Mouse (Mus musculus): ENCODE measurements around the gene Taldo1.
"Not testable (repeated sequence)": the region's sequence is repeated elsewhere in the genome, so short reads cannot be mapped to it uniquely, and the experiment has no call there.

Taldo1 gene

GRCm38 (mm10) chr7:141438201-141438968 lies 46.4 kb downstream of the Taldo1 start:
- DNase-seq (ENCODE audit: low read depth, low spot score), result no peak

GRCm38 (mm10) chr7:141439140-141439679 lies 47.2 kb downstream of the Taldo1 start:
- DNase-seq (ENCODE audit: low read depth, low spot score), result no peak

- no peak for DNase-seq (ENCODE audit: low read depth, low spot score)
These were observed 47.8 kb downstream of the Taldo1 start for GRCm38 (mm10) chr7:141439811-141440210.

GRCm38 (mm10) chr7:141440613-141441012 lies 48.6 kb downstream of the Taldo1 start:
- DNase-seq (ENCODE audit: low read depth, low spot score), result peak; percentile 62

- DNase-seq (ENCODE audit: low read depth, low spot score), result no peak
These were observed 49.5 kb downstream of the Taldo1 start for GRCm38 (mm10) chr7:141441460-141441859.

DNA sequence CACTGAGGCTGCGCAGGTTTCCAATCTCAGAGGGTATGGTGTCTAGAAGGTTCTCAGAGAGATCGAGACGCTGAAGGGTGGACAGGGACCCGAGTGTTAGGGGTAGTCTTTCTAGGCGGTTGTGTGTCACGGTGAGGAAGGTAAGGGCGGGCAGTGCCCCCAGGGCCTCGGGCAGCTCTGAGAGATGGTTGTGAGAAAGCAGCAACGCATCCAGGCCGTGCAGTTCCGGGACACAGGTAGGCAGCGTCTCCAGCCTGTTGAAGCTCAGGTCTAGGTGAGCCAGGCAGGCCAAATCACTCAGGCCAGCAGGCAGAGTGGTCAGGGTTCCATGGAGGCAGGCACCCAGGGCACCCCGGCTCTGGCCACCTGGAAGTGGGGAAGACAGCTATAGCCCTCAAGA lies 50.2 kb downstream of the Taldo1 start:
- DNase-seq (ENCODE audit: low read depth, low spot score), result no peak

DNA sequence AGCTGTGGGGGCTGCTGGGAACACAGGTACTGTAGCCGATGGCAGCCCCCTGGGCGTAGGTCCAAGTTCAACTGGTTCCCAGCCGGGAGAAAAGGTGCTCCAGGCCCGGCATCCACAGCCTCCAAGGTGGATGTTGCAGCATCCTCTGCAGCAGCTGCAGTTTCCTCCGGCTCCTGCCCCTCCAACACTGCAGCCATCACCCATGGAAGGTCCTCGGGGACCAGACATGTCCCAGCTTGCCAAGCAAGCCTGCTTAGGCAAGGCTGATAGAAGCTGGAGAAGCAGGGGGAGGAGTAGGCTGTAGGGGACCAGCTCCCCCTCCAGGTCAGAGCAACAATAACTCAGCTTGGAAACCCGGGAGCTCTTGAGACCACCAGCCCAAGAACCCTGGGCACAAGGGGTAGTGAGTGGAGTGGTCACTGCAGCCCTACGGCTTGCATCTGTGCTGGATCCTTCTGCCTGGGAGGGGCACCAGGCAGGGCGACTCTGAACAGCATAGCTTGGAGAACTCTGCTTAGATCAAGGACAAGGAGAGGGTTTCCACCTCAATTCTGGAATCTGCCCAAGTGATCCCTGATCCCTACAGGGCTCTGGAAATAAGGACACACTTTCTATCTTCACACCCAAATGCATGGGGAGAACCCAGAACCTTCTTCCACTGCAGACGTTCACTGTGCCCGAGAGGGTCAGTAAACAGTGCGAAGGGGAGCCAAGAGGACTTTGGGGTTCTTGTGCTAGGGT lies 51.3 kb downstream of the Taldo1 start:
- DNase-seq (ENCODE audit: low read depth, low spot score), result peak; percentile 34

DNA sequence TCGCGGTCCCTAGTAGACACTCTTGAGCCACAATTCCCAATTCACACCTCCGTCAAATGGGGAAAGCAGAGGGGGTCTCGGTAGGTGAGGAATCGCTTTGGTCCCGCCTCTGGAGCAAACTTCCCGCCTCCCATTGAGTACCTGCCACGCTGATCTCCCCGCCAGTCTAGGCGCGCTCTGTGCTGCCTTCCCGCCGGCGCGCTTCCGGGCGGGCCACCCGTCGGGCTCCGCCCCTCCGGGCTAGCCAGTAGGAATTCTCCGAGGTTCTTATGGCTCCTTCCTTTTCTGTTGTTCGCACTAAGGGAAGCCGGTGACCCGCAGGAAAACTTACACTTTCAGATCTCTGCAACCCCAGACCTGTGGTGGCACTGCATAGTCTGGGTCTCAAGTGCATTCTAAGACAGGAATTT lies 51.8 kb downstream of the Taldo1 start, which contains the start of gene Pidd1:
Pidd1 (minus strand) TSS at position 198 of the 410 bp plus-strand sequence.
- DNase-seq (ENCODE audit: low read depth, low spot score), result peak; percentile 77

DNA sequence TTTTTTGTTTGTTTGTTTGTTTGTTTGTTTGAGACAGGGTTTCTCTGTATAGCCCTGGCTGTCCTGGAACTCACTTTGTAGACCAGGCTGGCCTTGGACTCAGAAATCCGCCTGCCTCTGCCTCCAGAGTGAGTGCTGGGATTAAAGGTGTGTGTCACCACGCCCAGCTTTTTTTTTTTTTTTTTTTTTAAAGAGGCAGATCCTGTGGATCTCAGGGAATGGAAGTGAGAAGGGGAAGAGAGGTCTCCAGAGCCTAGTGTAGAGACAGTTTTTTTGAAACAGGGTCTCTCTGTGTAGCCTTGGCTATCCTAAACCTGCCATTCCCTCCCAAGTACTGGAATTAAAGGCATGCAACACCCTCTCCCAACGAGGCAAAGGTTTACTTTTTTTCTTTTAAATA lies 54.4 kb downstream of the Taldo1 start:
- not testable (repeated sequence) for DNase-seq (ENCODE audit: low read depth, low spot score)

DNA sequence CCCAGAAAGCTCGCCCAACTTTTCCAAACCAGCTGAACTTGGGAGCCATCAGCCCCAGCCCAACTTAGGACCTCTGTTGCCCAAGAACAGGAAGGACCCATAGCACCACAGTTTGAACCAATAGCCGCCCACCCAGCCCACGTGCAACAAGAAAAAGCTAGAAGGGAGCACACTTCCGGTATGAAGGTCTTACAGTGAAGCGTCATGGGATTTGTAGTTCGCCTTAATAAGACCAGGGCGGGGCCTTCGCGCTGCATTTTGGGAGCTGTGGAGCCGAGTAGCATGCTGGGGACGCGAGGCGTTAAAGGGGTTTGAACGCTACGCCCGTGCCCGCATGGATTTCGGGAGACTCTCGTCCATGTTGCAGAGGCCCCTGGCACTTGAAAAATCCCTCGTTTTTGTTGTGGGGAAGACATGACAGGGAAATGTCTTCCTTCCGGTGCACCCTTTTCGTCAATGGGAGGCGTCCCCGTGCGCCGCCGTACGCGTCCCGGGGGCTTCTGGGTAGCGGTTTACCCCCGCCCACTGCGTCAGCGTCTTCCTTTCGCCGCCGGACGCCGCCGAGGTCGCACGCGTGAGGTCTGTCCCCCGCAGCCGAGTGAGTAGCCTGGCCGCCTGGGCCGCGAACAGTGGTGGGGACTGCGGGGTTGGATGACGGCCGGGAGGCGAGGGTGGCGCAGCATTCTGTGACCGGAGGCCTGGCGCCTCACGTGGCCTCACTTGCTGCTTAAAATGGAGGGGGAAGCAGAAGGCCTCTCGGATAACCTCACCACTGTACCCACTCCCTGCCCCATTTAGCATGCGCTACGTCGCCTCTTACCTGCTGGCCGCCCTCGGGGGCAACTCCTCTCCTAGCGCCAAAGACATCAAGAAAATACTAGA lies 55.4 kb downstream of the Taldo1 start, which contains the start of gene Rplp2:
Rplp2 (plus strand) TSS at position 261 of the 882 bp plus-strand sequence.
- DNase-seq (ENCODE audit: low read depth, low spot score), result peak; percentile 95

- no peak for DNase-seq (ENCODE audit: low read depth, low spot score)
These were observed 59.9 kb downstream of the Taldo1 start for GRCm38 (mm10) chr7:141451928-141452327.
